Mouse (Mus musculus) heart, postnatal 0 days (tissue): ENCODE measurements around the gene Tlr4.

ENCODE experiments used
- CTCF ChIP-seq: IDR thresholded peaks from 2 replicates; pipeline ENCODE4 v1.5.1; 2016; ENCODE audit warnings: antibody characterized with exemption, control low read depth, low read depth
- EP300 ChIP-seq: IDR thresholded peaks from 2 replicates; pipeline ENCODE4 v1.6.1; 2016; ENCODE audit warnings: antibody characterized with exemption, low read depth

DNA sequence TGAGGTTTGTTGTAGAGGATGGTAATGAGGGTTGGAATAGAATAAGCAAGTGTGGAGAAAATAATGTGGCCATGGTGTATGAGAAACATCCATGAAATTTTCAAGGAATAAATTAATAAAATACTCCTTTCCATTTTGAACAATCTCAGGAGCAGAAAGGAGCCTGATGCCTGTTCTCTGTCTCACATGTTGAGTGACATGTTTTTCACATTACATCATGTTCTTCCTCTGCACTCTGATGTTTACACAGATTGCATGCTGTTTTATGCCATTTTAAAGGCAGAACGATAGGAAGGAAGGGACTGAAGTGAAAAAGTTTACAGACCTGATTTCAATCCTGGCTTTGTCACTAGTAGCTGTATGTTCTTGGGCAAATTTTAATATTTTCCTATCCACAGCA is 120.3 kb downstream of the Tlr4 start:
- no peak for TF ChIP-seq CTCF
- no peak for TF ChIP-seq EP300
